Mouse (Mus musculus): Measurements from ENCODE around the gene Nt5c3. TPM values are rescaled to one million over a fixed set of nuclear protein-coding genes. Genes with fewer than 3 reads are reported as not detected.

Gene Nt5c3
- total and polyA plus RNA-seq, 3 experiments: 59.2 to 71.1 TPM; not detected in 1

DNA sequence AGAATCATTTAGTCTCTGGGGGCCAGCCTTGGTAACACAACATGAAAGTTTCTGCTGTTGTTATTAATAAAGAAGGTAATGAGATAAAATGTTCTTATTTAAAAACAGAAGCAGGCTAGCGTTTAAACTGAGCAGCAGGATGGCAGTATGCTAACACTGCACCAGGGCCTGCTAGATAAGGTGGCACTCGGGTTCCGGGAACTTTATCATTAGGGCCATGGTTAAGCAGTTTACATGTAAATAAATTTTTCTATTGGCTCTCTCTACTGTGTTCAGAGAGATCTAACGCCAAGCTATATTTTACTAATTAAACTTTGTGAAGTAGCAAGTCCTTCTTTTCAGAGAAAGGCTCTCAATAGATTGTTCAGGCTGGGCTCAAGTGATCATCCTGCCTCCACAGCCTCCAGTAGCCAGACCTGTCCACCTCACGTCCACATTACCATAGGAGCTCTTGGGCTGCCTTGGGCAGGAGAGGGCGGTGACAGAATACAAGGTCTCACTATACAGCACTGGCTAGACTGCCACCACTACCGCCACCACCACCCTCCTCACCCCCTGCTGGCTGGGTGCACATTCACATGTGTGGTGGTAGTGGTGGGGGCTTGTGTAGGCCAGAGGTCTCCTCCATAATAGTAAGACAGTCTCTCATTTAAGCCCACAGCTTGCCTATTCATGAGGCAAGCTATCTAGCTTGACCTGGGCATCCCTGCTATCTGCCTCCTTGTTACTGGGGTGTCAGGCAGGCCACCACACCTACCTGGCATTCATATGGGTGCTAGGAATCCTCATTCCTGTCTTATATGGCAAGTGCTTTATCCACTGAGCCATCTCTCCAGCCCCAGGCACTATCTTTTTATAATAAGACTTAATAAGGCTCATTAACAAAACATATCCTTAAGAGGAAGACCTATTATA is 20.9 kb downstream of the Nt5c3 start (continued):
- TF ChIP-seq KAT2A (conservative IDR thresholded peaks at IDR 0.05; ENCODE audit: low read depth, low read length): no peak

GRCm38 (mm10) chr6:56901824-56902386 is 21.8 kb downstream of the Nt5c3 start:
- H3K27me3 ChIP-seq (ENCODE audit: control insufficient read depth in 1 of 2, insufficient read depth in 2 of 2, low read length in 2 of 2): no peaks in the 10 kb centered on the region
- TF ChIP-seq CHD1 (IDR thresholded peaks at IDR 0.05; ENCODE audit: low read depth, low read length) (peak; percentile 61; the same call in 1 of the 2 replicates), TBP (IDR thresholded peaks at IDR 0.05; ENCODE audit: low read depth, low read length) (peak; percentile 65), BHLHE40 (IDR thresholded peaks at IDR 0.05; ENCODE audit: borderline replicate concordance, low read depth, low read length) (no peak; the same call in 1 of the 2 replicates), CTCF (IDR thresholded peaks at IDR 0.05 in 2 of 3, conservative IDR thresholded peaks at IDR 0.05 in 1 of 3; ENCODE audit: control insufficient read depth in 1 of 3, insufficient read depth in 1 of 3, low read depth in 2 of 3, low read length in 3 of 3, poor library complexity in 1 of 3, severe bottlenecking in 1 of 3) (no peak; a peak in 1 of 6 replicates), MXI1 (IDR thresholded peaks at IDR 0.05; ENCODE audit: low read depth, low read length) (peak; percentile 14), POLR2A (IDR thresholded peaks at IDR 0.05; ENCODE audit: control insufficient read depth in 1 of 2, insufficient read depth in 1 of 2, low read depth in 1 of 2, low read length in 2 of 2, poor library complexity in 1 of 2) (peak in 1 of 2 experiments; percentile 26; a peak in 1 of 4 replicates), RCOR1 (IDR thresholded peaks at IDR 0.05; ENCODE audit: low read depth, low read length) (peak; percentile 72), ELF1 (IDR thresholded peaks at IDR 0.05; ENCODE audit: low read depth, low read length) (0 out of 2 replicates have a peak, but pooled peaks have one; percentile 42), EP300 (IDR thresholded peaks at IDR 0.05; ENCODE audit: low read depth in 1 of 2, low read length in 2 of 2) (peak in 1 of 2 experiments; percentile 34; a peak in 1 of 4 replicates), TCF12 (IDR thresholded peaks at IDR 0.05; ENCODE audit: low read depth, low read length) (peak; percentile 56; the same call in 1 of the 2 replicates), GATA1 (IDR thresholded peaks at IDR 0.05; ENCODE audit: low read depth, low read length) (peak; percentile 68), POLR2AphosphoS2 (IDR thresholded peaks at IDR 0.05; ENCODE audit: low read length) (0 out of 2 replicates have a peak, but pooled peaks have one; percentile 53), JUND (IDR thresholded peaks at IDR 0.05; ENCODE audit: low read depth, low read length) (no peak), ZMIZ1 (IDR thresholded peaks at IDR 0.05; ENCODE audit: low read depth, low read length) (0 out of 2 replicates have a peak, but pooled peaks have one; percentile 30), MYC (IDR thresholded peaks at IDR 0.05; ENCODE audit: low read depth, low read length) (peak; percentile 39; the same call in 1 of the 2 replicates), UBTF (IDR thresholded peaks at IDR 0.05; ENCODE audit: borderline replicate concordance, insufficient read depth, low read depth, low read length) (no peak), ETS1 (IDR thresholded peaks at IDR 0.05; ENCODE audit: low read depth, low read length) (peak; percentile 72), KAT2A (conservative IDR thresholded peaks at IDR 0.05; ENCODE audit: low read depth, low read length) (no peak)
- H3K36me3 ChIP-seq (ENCODE audit: control insufficient read depth in 1 of 2, insufficient read depth in 2 of 2, low read length in 2 of 2): peaks cover 0 to 42% of the 10 kb centered on the region in 2 experiments; a peak in 3 of 4 replicates
- peak overlapping the region; percentile 89 for H3K27ac ChIP-seq (ENCODE audit: control insufficient read depth, low read depth, low read length)
- peaks cover 18 to 22% of the 10 kb centered on the region in 2 experiments for H3K4me1 ChIP-seq (ENCODE audit: control insufficient read depth in 1 of 2, insufficient read depth in 2 of 2, low read length in 2 of 2)
- no peaks in the 10 kb centered on the region for H3K9me3 ChIP-seq (replicated peaks; ENCODE audit: insufficient read depth, low read length)
- H3K4me3 ChIP-seq (ENCODE audit: control insufficient read depth in 1 of 2, insufficient read depth in 1 of 2, low read depth in 2 of 2, low read length in 2 of 2): peak overlapping the region; percentile 27 to 39
- H3K9ac ChIP-seq (ENCODE audit: control insufficient read depth, low read depth, low read length, poor library complexity, severe bottlenecking): peak overlapping the region; percentile 49
- peaks cover 57% of the 10 kb centered on the region for H3K79me2 ChIP-seq (ENCODE audit: control insufficient read depth, insufficient read depth, low read length, poor library complexity)
- DNase-seq (ENCODE audit: low read depth, low spot score): peak; percentile 84

Measured in MEL (cell line).